Mouse (Mus musculus) lung, postnatal 25 days (tissue): ENCODE results near the gene Olfr93.
"Not testable (repeated sequence)": the region's sequence is repeated elsewhere in the genome, so short reads cannot be mapped to it uniquely, and the experiment has no call there.

Experiments used
- DNase-seq: peaks from one replicate; pipeline ENCODE4 v3.0.0; 2022; ENCODE audit warnings: low spot score

Olfr93 gene

DNA sequence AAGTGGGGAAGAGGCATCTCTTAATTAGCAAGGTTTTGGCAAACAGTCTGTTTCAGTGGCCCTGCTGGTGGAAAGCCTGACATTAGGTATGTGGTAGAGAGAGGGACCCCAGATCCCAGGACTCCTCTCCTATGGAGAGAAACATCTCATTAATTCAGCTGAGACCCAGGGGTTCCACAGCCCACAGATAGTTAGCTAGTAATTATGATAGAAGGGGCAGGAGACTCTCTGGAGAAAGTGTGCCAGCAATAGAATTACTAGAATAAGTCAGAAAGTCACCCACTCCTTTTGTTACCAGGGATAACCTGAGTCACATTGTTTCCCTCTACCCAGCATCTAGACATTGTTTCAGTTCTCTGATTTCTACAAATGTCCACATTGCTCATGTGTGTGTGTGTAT lies at the start of gene Olfr93:
Olfr93 (minus strand) TSS at position 101 of the 400 bp plus-strand sequence.
- DNase-seq: no peak

DNA sequence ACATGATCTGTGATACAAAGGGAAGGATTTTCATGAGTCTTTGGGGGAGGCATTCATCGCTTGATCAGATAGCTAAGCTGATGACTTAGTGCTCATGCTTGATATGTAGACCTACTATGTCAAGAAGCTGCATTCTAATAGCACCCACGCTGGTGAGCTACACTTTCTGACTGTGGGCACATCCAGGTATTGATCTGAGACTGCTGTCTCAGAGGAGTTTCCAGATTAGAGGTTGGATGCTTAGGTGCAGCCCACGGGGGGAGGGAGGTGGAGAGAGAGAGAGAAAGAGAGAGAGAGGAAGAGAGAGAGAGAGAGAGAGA lies 42.6 kb upstream of the Olfr93 start:
- DNase-seq: no peak

DNA sequence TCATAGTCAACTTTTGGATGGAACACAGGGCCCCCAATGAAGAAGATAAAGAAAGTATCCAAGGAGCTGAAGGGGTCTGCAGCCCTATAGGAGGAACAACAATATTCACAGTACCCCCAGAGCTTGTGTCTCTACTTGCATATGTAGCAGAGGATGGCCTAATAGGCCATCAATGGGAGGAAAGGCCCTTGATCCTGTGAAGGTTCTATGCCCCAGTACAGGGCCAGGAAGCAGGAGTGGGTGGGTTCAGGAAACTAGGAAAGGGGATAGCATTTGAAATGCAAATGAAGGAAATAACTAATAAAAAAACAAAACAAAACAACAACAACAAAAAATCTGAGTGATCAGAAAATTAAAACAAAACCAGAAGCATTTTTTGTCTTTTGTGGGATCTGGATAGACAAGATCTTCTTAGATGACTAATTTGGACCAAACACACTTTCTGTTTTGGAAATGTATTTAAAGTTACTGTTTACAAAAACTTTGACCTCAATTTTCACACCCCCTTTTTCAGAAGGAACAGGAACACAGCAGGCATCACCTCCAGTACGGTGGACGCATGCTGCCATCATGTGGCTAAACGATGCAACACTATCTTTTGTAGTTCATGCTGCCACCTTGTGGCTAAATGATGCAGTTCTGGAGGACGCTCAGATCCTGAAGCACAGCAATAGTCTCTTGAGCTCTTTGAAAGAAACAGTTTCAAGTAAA lies 42.1 kb upstream of the Olfr93 start:
- peak; percentile 68 for DNase-seq

DNA sequence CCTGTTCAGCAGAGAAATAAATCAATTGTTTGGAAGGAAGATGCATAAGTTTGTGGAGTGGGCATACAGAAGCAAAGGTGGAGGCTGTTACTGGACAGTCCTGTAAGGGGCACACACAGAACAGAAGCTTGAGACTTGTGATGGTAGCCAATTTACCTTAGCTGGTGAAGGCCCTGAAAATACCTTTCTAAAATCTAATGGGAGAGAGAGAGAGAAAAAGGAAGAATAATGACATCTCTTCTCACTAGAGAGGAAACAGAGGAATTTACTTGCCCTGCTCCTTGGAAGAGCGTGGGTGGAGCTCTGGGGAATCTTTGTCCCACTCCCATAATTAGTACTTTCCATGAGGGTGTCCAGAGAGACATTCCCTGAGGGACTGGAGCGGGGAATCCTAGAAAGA lies 39.6 kb upstream of the Olfr93 start, which contains the start of gene Olfr94:
Olfr94 (minus strand) TSS at position 101 of the 400 bp plus-strand sequence.
- DNase-seq: no peak

DNA sequence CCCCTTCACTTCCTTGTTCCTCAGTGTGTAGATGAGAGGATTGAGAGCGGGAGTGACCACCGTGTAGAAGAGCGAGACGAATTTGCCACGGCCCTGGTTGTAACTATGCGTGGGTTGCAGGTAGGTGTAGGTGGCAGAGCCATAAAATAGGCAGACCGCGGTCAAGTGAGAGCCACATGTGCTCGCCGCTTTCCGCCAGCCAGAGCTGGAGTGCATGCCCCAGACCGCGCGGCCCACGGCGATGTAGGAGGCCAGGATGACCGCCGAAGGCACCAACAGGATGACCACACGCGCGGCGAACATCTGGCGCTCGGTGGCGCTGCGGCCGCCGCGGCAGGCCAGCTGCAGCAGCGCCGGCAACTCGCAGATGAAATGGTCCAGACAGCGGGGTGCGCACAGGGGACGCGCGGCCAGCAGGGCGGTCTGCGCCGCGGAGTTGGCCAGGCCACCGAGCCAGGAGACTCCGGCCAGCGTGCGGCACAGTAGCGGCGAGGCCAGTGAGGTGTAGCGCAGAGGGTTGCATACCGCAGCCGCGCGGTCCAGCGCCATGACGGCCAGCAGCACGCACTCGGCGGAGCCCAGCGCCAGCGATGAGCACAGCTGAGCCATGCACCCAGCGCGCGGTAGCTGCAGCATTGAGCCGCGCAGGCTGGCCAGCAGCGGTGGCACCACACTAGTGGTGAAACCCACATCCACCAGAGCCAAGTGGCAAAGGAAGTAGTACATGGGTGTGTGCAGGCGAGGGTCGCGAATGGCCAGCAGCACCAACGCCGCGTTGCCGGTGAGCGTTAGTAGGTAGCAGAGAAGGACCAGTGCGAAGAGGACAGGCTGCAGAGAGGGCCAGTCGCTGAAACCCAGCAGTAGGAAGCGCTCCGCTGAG lies 35.8 kb upstream of the Olfr93 start:
- no peak for DNase-seq

DNA sequence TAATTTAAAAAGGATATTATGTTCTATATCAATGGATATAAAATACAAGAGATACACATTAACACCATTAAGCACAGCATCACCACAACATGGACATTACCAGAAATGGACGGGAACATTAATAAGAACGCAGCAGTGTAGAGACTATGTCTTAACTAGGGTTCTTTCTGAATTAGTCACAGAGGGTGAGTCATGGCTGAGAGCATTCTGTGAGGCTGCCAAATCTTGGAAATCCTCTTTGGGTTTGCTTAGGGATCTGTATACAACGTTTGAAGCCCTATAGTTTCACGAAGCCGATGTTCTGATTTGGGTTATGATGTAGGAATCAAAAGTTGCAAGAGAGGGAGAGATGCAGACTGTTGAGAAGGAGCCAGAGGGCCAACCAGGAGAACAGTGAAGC lies 33.5 kb upstream of the Olfr93 start:
- DNase-seq: no peak

DNA sequence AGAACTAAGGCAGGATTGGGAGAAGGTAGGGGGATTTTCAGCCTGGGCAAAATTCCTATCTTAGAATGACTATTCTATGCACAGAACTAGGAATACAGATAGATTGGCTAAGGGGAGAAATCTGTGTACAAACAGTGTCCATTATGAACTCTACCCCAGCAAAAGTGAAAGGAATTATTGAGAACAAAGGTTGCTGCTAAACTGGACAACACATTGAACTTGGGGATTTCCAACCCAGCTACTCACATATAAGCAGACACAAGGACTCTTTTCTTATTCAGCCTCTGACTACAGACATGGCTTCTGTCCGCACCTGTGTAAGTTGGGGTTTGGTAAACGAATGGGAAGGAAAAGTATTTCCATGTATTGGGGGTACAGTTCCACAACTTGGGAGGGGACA lies 32.4 kb upstream of the Olfr93 start, which contains the start of gene Ubd:
Ubd (plus strand) TSS at position 237 of the 400 bp plus-strand sequence.
- DNase-seq: no peak

DNA sequence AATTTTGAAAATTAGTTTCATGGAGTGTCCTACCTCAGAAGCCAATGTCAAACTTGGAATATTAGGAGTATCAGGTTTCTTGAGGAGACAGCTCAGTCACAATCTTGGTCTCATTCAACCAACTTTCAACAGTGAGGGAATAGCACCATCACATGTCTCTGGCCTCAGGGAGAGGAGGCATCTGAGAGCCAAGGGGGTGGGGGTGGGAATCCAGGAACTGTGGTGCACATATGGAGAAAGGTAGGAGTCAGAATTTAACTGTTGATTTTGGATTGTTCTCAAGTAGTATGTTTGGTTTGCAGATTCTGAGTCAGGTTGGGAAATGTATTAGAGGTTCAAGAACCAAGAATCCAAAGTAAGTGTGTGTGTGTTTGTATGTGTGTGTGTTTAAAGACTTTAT lies 31.7 kb upstream of the Olfr93 start:
- DNase-seq: no peak

DNA sequence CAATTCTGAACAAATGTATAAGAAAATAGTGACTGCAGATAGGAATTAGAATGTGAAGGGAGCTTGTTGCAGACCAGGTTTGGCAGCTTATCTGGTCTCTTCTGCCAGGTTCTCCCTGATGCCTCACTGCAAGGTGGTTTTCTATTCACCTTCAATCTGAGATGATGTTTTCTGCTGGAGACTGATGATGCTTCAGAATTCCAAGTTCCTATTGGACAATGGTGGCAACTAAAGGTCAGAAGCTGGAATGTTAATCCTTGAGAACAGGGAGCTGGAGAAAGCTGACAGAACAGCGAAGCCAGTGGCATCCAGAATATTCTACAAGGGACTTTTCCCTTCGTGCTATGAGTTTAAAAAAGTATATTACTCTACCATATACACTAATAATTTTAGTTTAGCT lies 29.4 kb upstream of the Olfr93 start:
- DNase-seq: peak; percentile 58

DNA sequence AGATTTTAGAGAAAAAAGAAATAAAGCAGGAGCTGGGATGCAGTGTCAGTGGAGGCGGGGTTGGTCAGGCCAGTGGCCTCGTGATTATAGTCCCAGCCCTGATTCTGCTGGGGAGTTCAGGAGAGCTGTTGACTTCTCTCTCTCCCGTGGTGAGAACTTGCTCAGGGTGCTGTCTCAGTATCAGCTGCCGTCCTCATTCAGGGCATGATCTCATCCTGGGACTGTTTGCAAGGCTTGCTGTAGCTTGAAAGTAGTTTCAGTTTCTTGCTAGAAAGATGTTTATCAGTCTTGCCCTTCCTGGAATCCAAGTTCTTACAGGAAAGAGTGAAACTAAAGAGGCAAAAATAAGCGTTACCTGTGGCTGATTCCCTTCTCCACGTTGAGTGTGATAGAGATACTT lies 24.2 kb upstream of the Olfr93 start:
- DNase-seq: no peak

DNA sequence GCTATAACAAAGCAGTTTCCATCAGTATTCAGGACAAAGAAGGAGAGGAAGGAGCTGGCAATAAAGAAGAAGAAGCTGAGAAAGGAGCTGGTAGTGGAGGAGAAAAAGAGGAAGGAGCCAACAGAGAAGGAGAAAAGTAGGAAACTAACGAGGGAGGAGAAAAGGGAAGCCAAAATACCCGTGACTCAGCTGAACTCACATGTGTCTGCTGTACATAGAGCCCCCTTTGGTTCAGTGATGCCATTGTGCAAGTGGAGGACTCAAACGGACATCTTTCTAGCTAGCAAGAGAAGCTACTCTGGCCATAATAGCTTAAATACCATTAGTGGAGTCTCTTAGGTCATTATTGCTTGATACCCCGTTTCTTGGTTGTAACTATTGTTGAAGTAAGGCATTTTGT lies 29.9 kb downstream of the Olfr93 start:
- not testable (repeated sequence) for DNase-seq

DNA sequence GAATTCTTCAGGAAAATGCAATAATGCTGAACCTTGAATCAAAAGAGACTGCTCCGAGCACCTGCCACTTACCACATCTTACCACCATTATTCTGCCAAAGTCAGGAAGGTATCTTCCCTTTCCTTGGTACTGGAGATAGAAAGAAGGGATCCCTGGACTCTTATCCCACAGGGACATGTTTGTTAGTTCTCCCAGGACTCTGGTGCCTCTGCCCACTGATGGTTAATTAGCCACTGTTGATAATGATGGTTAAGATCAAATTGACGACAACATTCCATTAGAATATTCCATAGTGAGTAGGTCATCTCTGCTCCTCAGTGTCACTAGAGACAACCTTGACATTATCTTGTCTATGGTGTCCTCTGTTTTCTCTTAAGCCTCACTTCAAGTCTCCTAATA lies 41.3 kb downstream of the Olfr93 start, which contains the start of gene Olfr92:
Olfr92 (minus strand) TSS at position 101 of the 400 bp plus-strand sequence.
- DNase-seq: no peak

DNA sequence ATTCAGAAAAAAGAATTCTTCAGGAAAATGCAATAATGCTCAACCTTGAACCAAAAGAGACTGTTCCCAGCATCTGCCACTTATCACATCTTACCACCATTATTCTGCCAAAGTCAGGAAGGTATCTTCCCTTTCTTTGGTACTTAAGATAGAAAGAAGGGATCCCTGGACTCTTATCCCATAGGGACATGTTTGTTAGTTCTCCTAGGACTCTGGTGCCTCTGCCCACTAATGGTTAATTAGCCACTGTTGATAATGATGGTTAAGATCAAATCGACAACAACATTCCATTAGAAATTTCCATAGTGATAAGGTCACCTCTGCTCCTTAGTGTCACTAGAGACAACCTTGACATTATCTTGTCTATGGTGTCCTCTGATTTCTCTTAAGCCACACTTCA lies 63.1 kb downstream of the Olfr93 start, which contains the start of gene Olfr91:
Olfr91 (minus strand) TSS at position 101 of the 400 bp plus-strand sequence.
- no peak for DNase-seq

DNA sequence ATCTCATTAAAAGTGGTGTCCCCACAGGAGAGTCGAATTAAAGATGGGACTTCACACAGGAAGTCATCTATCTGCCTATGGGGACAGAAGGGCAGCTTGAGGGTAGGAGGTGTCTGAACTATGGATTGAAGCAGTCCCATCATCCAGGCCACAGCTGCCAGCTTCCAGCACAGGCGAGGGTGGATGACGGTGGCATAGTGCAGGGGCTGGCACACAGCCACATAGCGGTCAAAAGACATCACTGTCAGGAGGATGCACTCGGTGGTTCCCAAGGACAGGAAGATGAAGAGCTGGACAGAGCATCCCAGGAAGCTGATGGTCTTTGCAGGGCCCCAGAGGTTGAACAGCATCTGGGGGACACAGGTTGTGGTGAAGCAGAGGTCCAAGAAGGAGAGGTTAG lies 68.0 kb downstream of the Olfr93 start:
- DNase-seq: no peak

DNA sequence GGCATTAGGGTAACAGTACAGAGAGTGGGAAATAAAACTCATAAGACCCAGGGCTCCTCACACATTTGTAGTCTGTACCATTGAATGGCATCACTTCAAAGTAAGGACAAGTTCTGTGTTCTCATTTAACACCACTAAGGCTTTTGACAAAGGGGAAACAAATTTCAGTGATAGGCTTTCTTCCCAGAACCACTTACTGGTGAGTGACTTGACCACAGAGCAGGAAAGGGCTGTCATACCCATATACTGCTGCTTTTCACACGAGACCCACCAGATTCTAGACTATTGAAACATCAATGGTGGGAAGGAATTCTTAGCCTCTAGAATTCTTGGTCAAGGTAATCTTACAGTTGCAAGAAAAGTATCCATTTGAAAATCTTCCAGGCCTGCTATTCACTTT lies 69.1 kb downstream of the Olfr93 start:
- no peak for DNase-seq
